Mouse (Mus musculus) liver, embryonic 11.5 days (tissue): ENCODE data around the gene Akap12. TPM values are rescaled to one million over a fixed set of nuclear protein-coding genes. Genes with fewer than 3 reads are reported as not detected.

Source experiments
- ATAC-seq: fragments of 200-750 bp; cut with Nextera tagmentation; replicated peaks from 2 replicates; pipeline ENCODE4 v1.8.0; 2017; ENCODE audit warnings: moderate number of reproducible peaks, mild to moderate bottlenecking, moderate TSS enrichment, moderate library complexity; ENCODE audit not compliant: low FRiP score
- DNase-seq: peaks from one replicate; pipeline ENCODE4 v3.0.0-alpha.2; 2017; ENCODE audit warnings: low spot score
- H3K27ac ChIP-seq: fragments of 300-500 bp; sonication (generic); 2 replicates; pipeline ENCODE4 v1.5.1; 2014; ENCODE audit warnings: mild to moderate bottlenecking, low read depth, low read length, control low read depth
- H3K27me3 ChIP-seq: fragments of 300-500 bp; sonication (generic); replicated peaks from 2 replicates; pipeline ENCODE4 v1.6.1; 2014; ENCODE audit warnings: low read length, mixed read lengths; ENCODE audit not compliant: control insufficient read depth, insufficient read depth
- H3K36me3 ChIP-seq: fragments of 300-500 bp; sonication (generic); 2 replicates; pipeline ENCODE4 v1.6.1; 2014; ENCODE audit warnings: mild to moderate bottlenecking, low read length, moderate library complexity, mixed read lengths; ENCODE audit not compliant: control insufficient read depth, insufficient read depth
- H3K4me1 ChIP-seq: fragments of 300-500 bp; sonication (generic); replicated peaks from 2 replicates; pipeline ENCODE4 v1.6.1; 2014; ENCODE audit warnings: low read length, mixed read lengths; ENCODE audit not compliant: control insufficient read depth, insufficient read depth
- H3K4me2 ChIP-seq: fragments of 300-500 bp; sonication (generic); 2 replicates; pipeline ENCODE4 v1.6.1; 2014; ENCODE audit warnings: mild to moderate bottlenecking, control low read depth, moderate library complexity
- H3K4me3 ChIP-seq: fragments of 300-500 bp; sonication (generic); 2 replicates; pipeline ENCODE4 v1.5.1; 2014; ENCODE audit warnings: low read depth, low read length, control low read depth
- H3K9ac ChIP-seq: fragments of 300-500 bp; sonication (generic); 2 replicates; pipeline ENCODE4 v1.6.1; 2014; ENCODE audit warnings: low read depth, low read length, control low read depth
- H3K9me3 ChIP-seq: fragments of 300-500 bp; sonication (generic); 2 replicates; pipeline ENCODE4 v1.6.1; 2016; ENCODE audit warnings: low read length, inconsistent platforms, mixed read lengths; ENCODE audit not compliant: control insufficient read depth
- WGBS: fragments of 180-500 bp; shearing (Covaris S2); extraction: QIAGEN DNeasy Blood & Tissue Kit; methylation state at CpG from one replicate; pipeline ENCODE4 v1.1.7; 2014; 5-methylcytosine and 5-hydroxymethylcytosine counted together
- polyA plus RNA-seq: library from polyadenylated mRNA; unstranded; fragments of >200 nt; fragmentation: Nextera tagmentation; extraction: Ambion mirVana; gene quantifications from 2 replicates; pipeline ENCODE4 v1.2.1, GENCODE M21; 2014

The Akap12 gene
- polyA plus RNA-seq, 1 experiment from 2014 or later = 12.1 TPM

GRCm38 (mm10) chr10:4389461-4390112, 123.4 kb downstream of the Akap12 start:
- Histone ChIP-seq H3K4me2 (peak overlapping the region; percentile 92), H3K4me1 (peaks cover 35% of the 10 kb centered on the region), H3K4me3 (peak overlapping the region; percentile 98), H3K36me3 (no peaks in the 10 kb centered on the region), H3K9ac (peak overlapping the region; percentile 98), H3K27ac (no peak overlapping the region), H3K27me3 (no peaks in the 10 kb centered on the region), H3K9me3 (no peaks in the 10 kb centered on the region)
- ATAC-seq (no peak), DNase-seq (no peak)
- 65% methylated on average over 5 of the region's 5 CpGs for WGBS

- 65% methylated on average over 2 of the region's 2 CpGs for WGBS
- H3K27me3 ChIP-seq = no peaks in the 10 kb centered on the region
- peaks cover 28% of the 10 kb centered on the region for H3K4me1 ChIP-seq
- H3K9me3 ChIP-seq = no peaks in the 10 kb centered on the region
- peaks cover under 1% of the 10 kb centered on the region; the same call in 1 of the 2 replicates for H3K36me3 ChIP-seq
- H3K9ac ChIP-seq = no peak overlapping the region
- H3K4me3 ChIP-seq = no peak overlapping the region
- no peak for DNase-seq
- no peak for ATAC-seq
- H3K27ac ChIP-seq = no peak overlapping the region
- no peak overlapping the region; the same call in 1 of the 2 replicates for H3K4me2 ChIP-seq
Observed at GRCm38 (mm10) chr10:4390550-4390949, 124.4 kb downstream of the Akap12 start.

- H3K27me3 ChIP-seq = no peaks in the 10 kb centered on the region
- WGBS = 76% methylated on average over 5 of the region's 5 CpGs
- no peaks in the 10 kb centered on the region for H3K9me3 ChIP-seq
- H3K9ac ChIP-seq = no peak overlapping the region
- H3K27ac ChIP-seq = no peak overlapping the region
- no peak for DNase-seq
- peaks cover 5% of the 10 kb centered on the region; the same call in 1 of the 2 replicates for H3K36me3 ChIP-seq
- H3K4me1 ChIP-seq = peaks cover 25% of the 10 kb centered on the region
- no peak for ATAC-seq
- no peak overlapping the region for H3K4me2 ChIP-seq
- no peak overlapping the region for H3K4me3 ChIP-seq
Observed at GRCm38 (mm10) chr10:4391076-4391475, 124.9 kb downstream of the Akap12 start.

- Histone ChIP-seq H3K9me3 (no peaks in the 10 kb centered on the region), H3K4me3 (no peak overlapping the region), H3K4me2 (no peak overlapping the region), H3K27ac (no peak overlapping the region), H3K4me1 (peaks cover 25% of the 10 kb centered on the region), H3K36me3 (peaks cover 7% of the 10 kb centered on the region), H3K9ac (no peak overlapping the region), H3K27me3 (no peaks in the 10 kb centered on the region)
- ATAC-seq (no peak), DNase-seq (no peak)
- 64% methylated on average over 6 of the region's 6 CpGs for WGBS
Observed at GRCm38 (mm10) chr10:4391851-4392250, 125.7 kb downstream of the Akap12 start.

GRCm38 (mm10) chr10:4395321-4395720, 129.1 kb downstream of the Akap12 start:
- peaks cover 9% of the 10 kb centered on the region for H3K36me3 ChIP-seq
- H3K27me3 ChIP-seq = no peaks in the 10 kb centered on the region
- no peak overlapping the region for H3K4me3 ChIP-seq
- DNase-seq (no peak), ATAC-seq (no peak)
- H3K9me3 ChIP-seq = no peaks in the 10 kb centered on the region
- no peak overlapping the region for H3K27ac ChIP-seq
- no peak overlapping the region for H3K9ac ChIP-seq
- H3K4me1 ChIP-seq = peaks cover 10% of the 10 kb centered on the region
- 88% methylated on average over 3 of the region's 3 CpGs for WGBS
- H3K4me2 ChIP-seq = no peak overlapping the region

GRCm38 (mm10) chr10:4398058-4398457, 131.9 kb downstream of the Akap12 start:
- Histone ChIP-seq H3K27me3 (no peaks in the 10 kb centered on the region), H3K27ac (no peak overlapping the region), H3K4me1 (no peaks in the 10 kb centered on the region), H3K9me3 (no peaks in the 10 kb centered on the region), H3K36me3 (peaks cover 14% of the 10 kb centered on the region), H3K4me3 (no peak overlapping the region), H3K4me2 (no peak overlapping the region), H3K9ac (no peak overlapping the region)
- ATAC-seq (no peak), DNase-seq (no peak)
- 76% methylated on average over 5 of the region's 5 CpGs for WGBS

GRCm38 (mm10) chr10:4404895-4405491, 138.8 kb downstream of the Akap12 start:
- Histone ChIP-seq H3K4me1 (peaks cover 6% of the 10 kb centered on the region), H3K36me3 (peaks cover 24% of the 10 kb centered on the region)

GRCm38 (mm10) chr10:4405511-4405910, 139.3 kb downstream of the Akap12 start:
- Histone ChIP-seq H3K27ac (no peak overlapping the region), H3K9me3 (no peaks in the 10 kb centered on the region), H3K36me3 (peaks cover 27% of the 10 kb centered on the region), H3K4me2 (no peak overlapping the region), H3K27me3 (no peaks in the 10 kb centered on the region), H3K4me3 (no peak overlapping the region), H3K4me1 (peaks cover 6% of the 10 kb centered on the region), H3K9ac (no peak overlapping the region)
- WGBS = 43% methylated on average over 5 of the region's 5 CpGs
- DNase-seq (no peak), ATAC-seq (peak; percentile 91)

More at GRCm38 (mm10) chr10:4404895-4405491, 138.8 kb downstream of the Akap12 start:
- Histone ChIP-seq H3K27ac (no peak overlapping the region), H3K4me3 (no peak overlapping the region), H3K27me3 (no peaks in the 10 kb centered on the region), H3K9me3 (no peaks in the 10 kb centered on the region), H3K4me2 (no peak overlapping the region), H3K9ac (no peak overlapping the region)
- 60% methylated on average over 5 of the region's 5 CpGs for WGBS
- no peak for DNase-seq
- ATAC-seq = peak; percentile 19; the same call in 1 of the 2 replicates

- H3K4me3 ChIP-seq = no peak overlapping the region
- H3K27ac ChIP-seq = no peak overlapping the region
- ATAC-seq = no peak
- H3K4me2 ChIP-seq = no peak overlapping the region
- DNase-seq = no peak
- no peak overlapping the region for H3K9ac ChIP-seq
- H3K9me3 ChIP-seq = no peaks in the 10 kb centered on the region
- H3K27me3 ChIP-seq = no peaks in the 10 kb centered on the region
- WGBS = 94% methylated on average over 1 of the region's 1 CpGs
- H3K36me3 ChIP-seq = peaks cover 30% of the 10 kb centered on the region
- H3K4me1 ChIP-seq = peaks cover 6% of the 10 kb centered on the region
Observed at GRCm38 (mm10) chr10:4407191-4407590, 141.0 kb downstream of the Akap12 start.
